Mouse (Mus musculus) embryo, embryonic 11 days (tissue): ENCODE results near the gene Ripk3.
A peak's percentile ranks its signal among the peaks of the same experiment; 100 is the strongest.

Source experiments
- DNase-seq: peaks from one replicate; pipeline ENCODE4 v3.0.0-alpha.2; 2015

Gene Ripk3

GRCm38 (mm10) chr14:55793946-55794345 is 5.3 kb upstream of the Ripk3 start:
- no peak for DNase-seq

- no peak for DNase-seq
Observed at GRCm38 (mm10) chr14:55793461-55793860, 4.8 kb upstream of the Ripk3 start.

GRCm38 (mm10) chr14:55787731-55788130 is 934 bp downstream of the Ripk3 start:
- no peak for DNase-seq

GRCm38 (mm10) chr14:55785195-55785594 is 3.5 kb downstream of the Ripk3 start:
- no peak for DNase-seq

GRCm38 (mm10) chr14:55783958-55784235 is 4.8 kb downstream of the Ripk3 start, which contains the start of gene Adcy4:
Gene Adcy4 (minus strand): TSS chr14:55784095.
- peak; percentile 40 for DNase-seq

GRCm38 (mm10) chr14:55783171-55783957 is 5.3 kb downstream of the Ripk3 start:
- DNase-seq: peak; percentile 87

- DNase-seq: no peak
Observed at GRCm38 (mm10) chr14:55782361-55782960, 6.2 kb downstream of the Ripk3 start.

- peak; percentile 89 for DNase-seq
Observed at GRCm38 (mm10) chr14:55781310-55781709, 7.4 kb downstream of the Ripk3 start.

GRCm38 (mm10) chr14:55780736-55781135 is 7.9 kb downstream of the Ripk3 start:
- no peak for DNase-seq

GRCm38 (mm10) chr14:55779656-55780055 is 9.0 kb downstream of the Ripk3 start:
- DNase-seq: no peak

- no peak for DNase-seq
Observed at GRCm38 (mm10) chr14:55778686-55779085, 10.0 kb downstream of the Ripk3 start.

GRCm38 (mm10) chr14:55777806-55778205 is 10.9 kb downstream of the Ripk3 start:
- no peak for DNase-seq

GRCm38 (mm10) chr14:55777176-55777575 is 11.5 kb downstream of the Ripk3 start:
- DNase-seq: no peak

GRCm38 (mm10) chr14:55776711-55777110 is 12.0 kb downstream of the Ripk3 start:
- DNase-seq: no peak

- DNase-seq: no peak
Observed at GRCm38 (mm10) chr14:55769087-55769703, 19.5 kb downstream of the Ripk3 start.

- no peak for DNase-seq
Observed at GRCm38 (mm10) chr14:55768555-55768954, 20.1 kb downstream of the Ripk3 start.

GRCm38 (mm10) chr14:55767519-55768414 is 20.9 kb downstream of the Ripk3 start:
- DNase-seq: peak; percentile 84

- no peak for DNase-seq
Observed at GRCm38 (mm10) chr14:55765696-55766095, 23.0 kb downstream of the Ripk3 start, which contains the start of gene Ltb4r1. Gene Ltb4r1 (plus strand): TSS chr14:55765962.

- DNase-seq: no peak
Observed at GRCm38 (mm10) chr14:55763166-55763565, 25.5 kb downstream of the Ripk3 start.

- DNase-seq: peak; percentile 80
Observed at GRCm38 (mm10) chr14:55762001-55762821, 26.5 kb downstream of the Ripk3 start.

GRCm38 (mm10) chr14:55761163-55761562 is 27.5 kb downstream of the Ripk3 start, which contains the start of gene Ltb4r2:
Gene Ltb4r2 (plus strand): TSS chr14:55761428.
- no peak for DNase-seq

- peak; percentile 84 for DNase-seq
Observed at GRCm38 (mm10) chr14:55760156-55760555, 28.5 kb downstream of the Ripk3 start.
